Mouse (Mus musculus): Measurements from ENCODE around the gene Wsb2. TPM values are rescaled to one million over a fixed set of nuclear protein-coding genes. Genes with fewer than 3 reads are reported as not detected.
"Not testable (repeated sequence)": the region's sequence is repeated elsewhere in the genome, so short reads cannot be mapped to it uniquely, and the experiment has no call there.

The Wsb2 gene
- 100 to 1,000 TPM; 116 to 122 TPM for total RNA-seq (2021)
- long read RNA-seq, experiment 1, transcript Wsb2-201 (9 exons, 2,421 nt) = major isoform, 208 of 259 reads
- long read RNA-seq, experiment 1, transcript Wsb2-202 (8 exons, 1,526 nt) = minor isoform, 7 of 259 reads
- long read RNA-seq, experiment 1, partial matches to known transcripts = 25 of 259 reads
- long read RNA-seq, experiment 1, other reads (novel, unspliced or antisense) = 18 of 259 reads
- long read RNA-seq, experiment 2, transcript Wsb2-201 (9 exons, 2,421 nt) = major isoform, 360 of 431 reads
- long read RNA-seq, experiment 2, transcript Wsb2-202 (8 exons, 1,526 nt) = minor isoform, 11 of 431 reads
- long read RNA-seq, experiment 2, transcript Wsb2-206 (4 exons, 600 nt) = minor isoform, 6 of 431 reads
- long read RNA-seq, experiment 2, partial matches to known transcripts = 35 of 431 reads
- long read RNA-seq, experiment 2, other reads (novel, unspliced or antisense) = 16 of 431 reads

GRCm38 (mm10) chr5:117357129-117357477, at the start of gene Wsb2:
TSS of gene Wsb2 (plus strand) at chr5:117357304.
- peak; percentile 75 to 82 for DNase-seq (ENCODE audit: low spot score in 2 of 2)

- peak; percentile 50 to 55 for DNase-seq (ENCODE audit: low spot score in 2 of 2)
Measured at GRCm38 (mm10) chr5:117307699-117308098, 49.4 kb upstream of the Wsb2 start.

DNA sequence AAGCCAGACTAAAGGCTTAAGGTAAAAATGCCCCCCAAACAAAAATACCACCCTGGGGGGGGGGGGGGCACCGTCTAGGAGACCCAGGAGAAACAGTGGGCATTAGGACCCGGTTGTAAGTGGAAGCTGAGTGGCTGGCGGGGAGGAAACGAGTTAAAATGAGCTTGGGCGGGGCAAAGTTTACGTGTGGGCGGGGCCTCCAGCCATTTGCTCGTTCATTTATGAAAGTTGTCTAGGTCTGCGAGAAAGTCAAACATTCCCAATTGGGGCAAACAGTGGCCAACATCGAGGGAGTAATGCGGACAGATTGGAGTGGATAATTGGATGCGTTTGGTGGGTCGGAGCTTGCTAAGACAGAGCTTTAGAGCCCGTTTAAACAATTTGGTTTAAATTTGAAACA, 43.7 kb upstream of the Wsb2 start:
- peak in 1 of 2 experiments; percentile 34 for DNase-seq (ENCODE audit: low spot score in 2 of 2)

DNA sequence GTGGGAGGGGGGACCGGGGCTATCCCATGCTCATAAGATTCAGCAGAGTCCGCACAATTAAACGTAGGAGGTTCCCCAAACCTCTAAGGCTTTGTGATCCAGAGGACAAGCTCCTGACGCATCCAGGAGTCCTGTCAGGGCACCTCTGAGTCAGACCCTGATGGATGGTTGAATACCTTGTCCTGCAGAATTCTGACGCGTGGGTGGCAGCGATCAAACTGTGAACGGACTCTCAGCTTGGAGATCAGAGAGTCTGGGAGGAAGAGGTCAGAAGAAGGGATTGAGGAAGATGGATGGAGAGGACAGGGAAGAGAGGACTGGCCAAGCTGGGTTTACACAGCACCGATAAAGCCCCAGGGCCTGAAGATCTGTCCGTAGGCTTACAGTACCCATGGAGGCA, 43.2 kb upstream of the Wsb2 start:
- DNase-seq (ENCODE audit: low spot score in 2 of 2) = no peak

DNA sequence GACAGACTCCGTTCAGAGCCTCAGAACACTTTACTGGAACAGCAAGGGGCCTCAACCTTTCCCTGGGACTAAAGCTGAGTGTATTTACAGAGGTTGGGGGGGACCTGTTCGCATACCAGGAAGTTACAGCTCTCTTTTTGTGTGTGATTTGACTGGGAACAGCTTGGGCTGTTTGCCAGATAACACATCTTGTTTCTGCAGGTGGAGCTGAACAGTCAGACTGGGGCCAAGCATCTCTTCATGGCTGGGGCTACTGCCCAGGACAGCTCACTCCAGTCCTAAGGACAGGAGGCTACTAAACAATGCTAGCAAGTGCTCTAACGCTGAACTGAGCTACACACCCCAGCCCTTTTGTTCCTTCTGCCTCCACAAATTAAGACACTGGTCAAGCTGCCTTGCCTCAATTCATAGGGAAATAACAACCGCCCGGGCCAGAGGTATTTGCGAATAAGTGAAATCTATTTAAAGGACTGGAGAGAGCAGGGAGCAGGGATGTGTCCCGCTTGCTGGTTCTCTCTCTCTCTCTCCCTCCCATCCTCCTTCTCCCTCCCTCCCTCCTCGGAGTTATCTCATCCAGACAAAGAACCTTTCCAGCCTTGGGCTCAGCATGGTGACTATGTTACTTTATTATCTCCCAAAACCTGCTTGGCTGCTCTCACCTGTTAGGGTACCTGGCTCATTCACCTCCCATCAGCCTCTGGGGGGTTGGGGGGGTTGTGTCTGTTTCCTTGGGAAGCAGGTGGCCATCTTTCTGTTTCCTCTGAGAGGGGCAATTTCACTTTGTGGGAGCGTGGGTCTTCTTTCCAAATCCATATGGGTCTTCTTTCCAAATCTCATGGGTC, 42.3 kb upstream of the Wsb2 start:
- no peak for DNase-seq (ENCODE audit: low spot score in 2 of 2)

GRCm38 (mm10) chr5:117318741-117319629, 38.1 kb upstream of the Wsb2 start, which contains the start of gene Vsig10:
TSS of gene Vsig10 (plus strand) at chr5:117319083.
- DNase-seq (ENCODE audit: low spot score in 2 of 2) = peak; percentile 60 to 68

DNA sequence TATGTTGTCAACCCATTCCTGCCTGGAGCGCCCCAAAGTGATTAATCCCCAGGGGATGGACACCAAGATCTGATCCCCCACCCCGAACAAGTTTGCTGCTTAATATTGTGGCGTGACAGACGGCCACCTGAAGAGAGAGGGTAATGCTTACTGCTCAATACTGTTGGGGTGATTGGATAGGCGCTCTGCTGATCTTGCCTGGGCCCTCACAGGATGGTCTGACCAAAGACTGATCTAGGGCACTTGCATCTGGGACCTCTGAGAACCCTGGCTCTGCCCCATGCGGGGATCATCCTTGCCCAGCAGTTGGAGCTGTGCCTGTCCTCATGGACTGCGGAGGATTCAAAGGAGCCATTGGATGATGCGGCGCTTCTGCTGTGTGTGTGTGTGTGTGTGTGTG, 33.4 kb upstream of the Wsb2 start:
- DNase-seq (ENCODE audit: low spot score in 2 of 2) = no peak

DNA sequence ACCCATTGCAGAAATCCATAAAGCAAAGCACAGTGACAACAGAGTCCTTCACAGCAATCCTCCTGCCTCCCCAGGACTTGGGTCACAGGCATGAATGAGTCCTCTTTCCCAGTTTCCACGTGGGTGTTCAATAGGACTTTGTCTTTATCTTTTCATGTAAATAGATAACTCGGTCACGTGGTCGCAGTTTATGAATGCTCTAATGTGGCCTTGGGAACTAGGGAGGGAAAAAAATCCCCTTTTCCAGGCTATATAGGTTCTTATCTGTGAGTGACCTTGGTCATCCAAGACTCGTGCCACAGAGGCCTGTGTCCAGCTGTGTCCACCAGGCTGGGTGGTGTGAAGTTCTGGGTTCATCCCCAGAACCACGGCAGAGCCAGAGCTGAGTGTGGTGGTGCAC, 30.7 kb upstream of the Wsb2 start:
- no peak for DNase-seq (ENCODE audit: low spot score in 2 of 2)

DNA sequence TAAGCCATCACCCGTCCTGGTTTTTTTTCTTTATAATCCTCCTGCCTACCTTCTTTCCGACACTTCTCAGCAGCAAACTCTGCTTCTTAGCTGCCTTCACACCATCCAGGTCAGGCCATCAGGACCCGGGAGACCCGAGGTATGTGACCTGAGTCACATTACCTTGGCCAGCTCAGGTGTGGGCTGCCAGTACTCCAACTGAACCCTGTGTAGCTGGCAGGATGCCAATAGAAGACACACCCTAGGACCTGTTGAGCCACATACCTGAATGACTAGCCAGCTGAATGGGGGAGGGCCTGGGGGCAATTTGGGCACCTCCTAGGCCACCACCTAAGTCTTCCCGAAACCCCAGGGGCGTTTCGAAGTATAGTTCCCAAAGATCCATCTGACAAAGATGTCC, 26.6 kb upstream of the Wsb2 start:
- DNase-seq (ENCODE audit: low spot score in 2 of 2) = no peak

- no peak for DNase-seq (ENCODE audit: low spot score in 2 of 2)
Measured at GRCm38 (mm10) chr5:117337999-117338398, 19.1 kb upstream of the Wsb2 start.

- DNase-seq (ENCODE audit: low spot score in 2 of 2) = no peak
Measured at GRCm38 (mm10) chr5:117338503-117338902, 18.6 kb upstream of the Wsb2 start.

DNA sequence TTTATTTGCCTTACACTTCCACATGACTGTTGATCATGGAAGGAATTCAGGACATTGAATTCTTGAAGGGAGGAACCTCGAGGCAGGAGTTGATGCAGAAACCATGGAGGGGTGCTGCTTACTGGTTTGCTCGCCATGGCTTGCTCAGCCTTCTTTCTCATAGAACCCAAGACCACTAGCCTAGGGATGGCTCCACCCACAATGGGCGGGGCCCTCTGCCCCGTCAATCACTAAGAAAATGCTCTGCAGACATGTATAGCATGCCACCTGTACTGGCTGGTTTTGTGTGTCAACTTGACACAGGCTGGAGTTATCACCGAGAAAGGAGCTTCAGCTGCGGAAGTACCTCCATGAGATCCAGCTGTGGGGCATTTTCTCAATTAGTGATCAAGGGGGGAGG, 17.0 kb upstream of the Wsb2 start:
- no peak for DNase-seq (ENCODE audit: low spot score in 2 of 2)

- no peak for DNase-seq (ENCODE audit: low spot score in 2 of 2)
Measured at GRCm38 (mm10) chr5:117341896-117342295, 15.2 kb upstream of the Wsb2 start.

DNA sequence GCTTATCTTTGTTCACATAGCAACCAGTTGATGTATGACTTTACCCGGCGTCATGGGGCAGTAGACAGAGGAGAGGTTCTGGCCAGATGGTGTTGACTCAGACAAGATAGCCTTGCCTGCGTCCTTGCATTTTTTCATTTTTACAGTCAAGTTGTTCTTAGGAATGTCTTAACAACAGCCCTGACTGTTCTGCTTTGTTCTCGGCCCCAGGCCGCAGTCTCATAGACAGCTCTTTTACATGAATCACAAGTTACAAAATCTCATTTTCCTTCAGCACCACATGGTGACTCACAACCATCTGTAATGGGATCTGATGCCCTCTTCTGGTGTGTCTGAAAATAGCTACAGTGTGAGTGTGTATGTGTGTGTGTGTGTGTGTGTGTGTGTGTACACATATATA, 12.6 kb upstream of the Wsb2 start:
- DNase-seq (ENCODE audit: low spot score in 2 of 2) = not testable (repeated sequence)

GRCm38 (mm10) chr5:117345432-117345976, 11.6 kb upstream of the Wsb2 start:
- no peak for DNase-seq (ENCODE audit: low spot score in 2 of 2)

DNA sequence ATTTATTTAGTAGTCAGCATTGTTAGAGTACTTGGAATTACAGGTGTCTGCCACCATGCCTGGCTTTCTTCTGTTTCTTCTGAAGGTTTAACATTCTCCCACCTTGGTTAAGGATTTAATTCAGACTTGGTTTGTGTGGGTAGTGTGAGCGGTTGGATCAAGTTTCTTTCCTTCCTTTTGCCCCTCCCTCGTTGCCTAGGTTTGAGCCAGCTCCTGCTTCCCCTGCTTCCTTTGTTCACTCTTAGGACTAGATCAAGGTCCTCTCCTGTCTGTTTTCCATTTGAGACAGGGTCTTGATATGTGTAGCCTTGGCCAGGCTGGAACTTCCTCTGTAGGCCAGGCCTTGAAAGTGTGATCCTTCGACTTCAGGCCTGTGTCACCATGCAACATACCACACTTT, 10.8 kb upstream of the Wsb2 start:
- no peak for DNase-seq (ENCODE audit: low spot score in 2 of 2)

DNA sequence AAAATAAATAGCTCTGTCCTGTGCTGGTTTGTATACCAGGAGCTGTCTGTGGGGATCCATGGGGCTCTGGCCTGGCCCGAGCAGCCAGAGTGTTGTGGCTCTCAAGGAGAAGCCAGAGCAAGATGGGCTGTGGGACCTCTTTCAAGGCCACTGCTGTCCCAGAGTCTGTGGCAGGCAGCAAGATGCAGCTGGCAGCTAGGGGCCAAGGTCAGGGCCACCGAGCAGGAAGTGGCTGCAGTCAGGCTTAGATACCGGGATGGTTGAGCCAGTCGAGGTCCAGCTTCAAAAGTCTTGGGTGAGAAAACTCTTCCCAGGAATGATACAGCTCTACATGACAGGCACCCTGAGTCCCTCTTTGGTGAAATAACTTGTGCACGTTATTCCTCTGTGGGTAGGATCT, 10.1 kb upstream of the Wsb2 start:
- DNase-seq (ENCODE audit: low spot score in 2 of 2) = no peak

GRCm38 (mm10) chr5:117347838-117348237, 9.3 kb upstream of the Wsb2 start:
- no peak for DNase-seq (ENCODE audit: low spot score in 2 of 2)

GRCm38 (mm10) chr5:117348279-117348678, 8.8 kb upstream of the Wsb2 start:
- peak; percentile 35 to 47 for DNase-seq (ENCODE audit: low spot score in 2 of 2)

GRCm38 (mm10) chr5:117354121-117354520, 3.0 kb upstream of the Wsb2 start:
- no peak for DNase-seq (ENCODE audit: low spot score in 2 of 2)
